Mouse (Mus musculus): ENCODE measurements around the gene Zranb1.

- TF ChIP-seq POLR2A (IDR thresholded peaks at IDR 0.05; ENCODE audit: low read depth, low read length) (no peak), CTCF (conservative IDR thresholded peaks at IDR 0.05 in 1 of 2, IDR thresholded peaks at IDR 0.05 in 1 of 2; ENCODE audit: low read depth in 2 of 2, low read length in 2 of 2) (no peak), MAFK (IDR thresholded peaks at IDR 0.05; ENCODE audit: insufficient replicate concordance, low read length) (no peak), E2F4 (IDR thresholded peaks at IDR 0.05; ENCODE audit: insufficient replicate concordance, low read depth, low read length) (no peak), MAX (IDR thresholded peaks at IDR 0.05; ENCODE audit: low read length) (no peak), JUND (conservative IDR thresholded peaks at IDR 0.05; ENCODE audit: low read depth, low read length) (no peak), KAT2A (IDR thresholded peaks at IDR 0.05; ENCODE audit: insufficient replicate concordance, low read length) (no peak), NRF1 (IDR thresholded peaks at IDR 0.05; ENCODE audit: low read depth, low read length) (no peak), RCOR1 (conservative IDR thresholded peaks at IDR 0.05; ENCODE audit: low read depth, low read length) (no peak), MEF2A (IDR thresholded peaks at IDR 0.05; ENCODE audit: borderline replicate concordance, low read depth, low read length) (no peak)
Measured at GRCm38 (mm10) chr7:132982639-132983038, 51.7 kb downstream of the Zranb1 start.
